Mouse (Mus musculus) naive thymus-derived CD4-positive, alpha-beta T cell, adult 5 months (primary cell): ENCODE measurements around the gene Dbil5. TPM values are rescaled to one million over a fixed set of nuclear protein-coding genes. Genes with fewer than 3 reads are reported as not detected.

ENCODE experiments used
- polyA plus RNA-seq: library from polyadenylated mRNA; unstranded; fragments of 100-300 nt; shearing (Covaris generic); gene quantifications from one replicate; pipeline ENCODE4 v1.2.1, GENCODE M21; 2017

Dbil5 gene
- not detected for polyA plus RNA-seq

GRCm38 (mm10) chr11:76217390-76217800 lies at the start of gene Dbil5, which contains the start of gene Gemin4:
Gene Dbil5 (plus strand): TSS chr11:76217608.
Gene Gemin4 (minus strand): TSS chr11:76217664.

GRCm38 (mm10) chr11:76179495-76180145 lies 37.8 kb upstream of the Dbil5 start, which contains the start of the genes Vps53 and Fam57a:
Gene Vps53 (minus strand): TSS chr11:76179647.
Gene Fam57a (plus strand): TSS chr11:76179671.

GRCm38 (mm10) chr11:76242901-76243810 lies 25.7 kb downstream of the Dbil5 start, which contains the start of the genes Mrm3 and Glod4:
Gene Mrm3 (plus strand): TSS chr11:76243715.
Gene Glod4 (minus strand): TSS chr11:76243725.

Other genes with a start within 250 kb of the Dbil5 start
- not detected for gene 1700016K19Rik, start 217.7 kb upstream of the Dbil5 start, polyA plus RNA-seq
- gene Rflnb, start 189.8 kb upstream of the Dbil5 start, polyA plus RNA-seq: 171 TPM
- gene Vps53, start 38.0 kb upstream of the Dbil5 start, polyA plus RNA-seq: 42.8 TPM
- 1.4 TPM for gene Fam57a, start 37.9 kb upstream of the Dbil5 start, polyA plus RNA-seq
- gene Gemin4, start 56 bp downstream of the Dbil5 start, polyA plus RNA-seq: 10.9 TPM
- 13.9 TPM for gene Mrm3, start 26.1 kb downstream of the Dbil5 start, polyA plus RNA-seq
- 40.2 TPM for gene Glod4, start 26.1 kb downstream of the Dbil5 start, polyA plus RNA-seq
- gene Nxn, start 181.5 kb downstream of the Dbil5 start, polyA plus RNA-seq: 2.5 TPM
- gene Timm22, start 189.3 kb downstream of the Dbil5 start, polyA plus RNA-seq: 23.7 TPM